Mouse (Mus musculus) kidney, postnatal 4 days (tissue): ENCODE results near the gene Bub3.

Experiments
- DNase-seq, 2 experiments: peaks; one replicate each; pipeline ENCODE4 v3.0.0; 2021; ENCODE audit warnings: mixed read lengths in 2 of 2

Bub3 gene

DNA sequence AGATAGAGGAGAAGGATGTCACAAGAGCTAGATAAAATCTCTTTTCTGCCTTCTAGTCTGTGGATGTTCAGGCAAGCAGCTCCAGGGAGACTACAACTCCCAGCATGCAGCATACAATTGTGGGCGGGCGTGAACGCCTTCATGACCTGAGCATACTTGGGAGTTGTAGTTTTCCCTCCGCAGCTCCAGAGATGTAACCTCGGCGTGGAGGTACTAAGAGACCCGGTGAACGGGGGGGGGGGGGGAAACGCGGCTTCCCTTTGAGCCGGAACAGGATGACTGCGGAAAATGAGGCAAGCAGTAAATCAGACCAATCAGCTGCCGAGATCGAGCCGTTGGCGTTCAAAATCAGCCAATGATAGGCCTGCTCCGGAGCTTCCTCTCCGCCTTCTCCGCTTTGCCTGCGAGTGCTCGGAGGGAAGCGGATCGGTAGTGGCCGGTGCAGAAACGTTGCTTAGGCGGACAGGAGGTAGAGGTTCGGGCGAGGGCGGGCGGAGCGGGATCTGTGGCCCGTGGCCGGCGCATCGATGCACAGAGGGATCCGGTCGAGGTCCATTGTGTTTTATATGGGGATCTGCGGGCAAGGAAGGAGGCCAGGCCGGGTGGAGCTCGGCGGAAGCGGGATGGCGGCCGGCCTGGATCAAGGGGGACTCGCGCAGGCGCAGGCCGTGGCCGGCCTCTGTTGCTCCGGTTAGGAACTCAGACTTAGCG lies at the start of gene Bub3:
TSS of gene Bub3 (plus strand) at position 237 of the 711 bp plus-strand sequence.
- DNase-seq, result peak; percentile 89 to 94

- peak; percentile 94 to 95 for DNase-seq
Measured at GRCm38 (mm10) chr7:131539979-131540378, 20.0 kb upstream of the Bub3 start.

DNA sequence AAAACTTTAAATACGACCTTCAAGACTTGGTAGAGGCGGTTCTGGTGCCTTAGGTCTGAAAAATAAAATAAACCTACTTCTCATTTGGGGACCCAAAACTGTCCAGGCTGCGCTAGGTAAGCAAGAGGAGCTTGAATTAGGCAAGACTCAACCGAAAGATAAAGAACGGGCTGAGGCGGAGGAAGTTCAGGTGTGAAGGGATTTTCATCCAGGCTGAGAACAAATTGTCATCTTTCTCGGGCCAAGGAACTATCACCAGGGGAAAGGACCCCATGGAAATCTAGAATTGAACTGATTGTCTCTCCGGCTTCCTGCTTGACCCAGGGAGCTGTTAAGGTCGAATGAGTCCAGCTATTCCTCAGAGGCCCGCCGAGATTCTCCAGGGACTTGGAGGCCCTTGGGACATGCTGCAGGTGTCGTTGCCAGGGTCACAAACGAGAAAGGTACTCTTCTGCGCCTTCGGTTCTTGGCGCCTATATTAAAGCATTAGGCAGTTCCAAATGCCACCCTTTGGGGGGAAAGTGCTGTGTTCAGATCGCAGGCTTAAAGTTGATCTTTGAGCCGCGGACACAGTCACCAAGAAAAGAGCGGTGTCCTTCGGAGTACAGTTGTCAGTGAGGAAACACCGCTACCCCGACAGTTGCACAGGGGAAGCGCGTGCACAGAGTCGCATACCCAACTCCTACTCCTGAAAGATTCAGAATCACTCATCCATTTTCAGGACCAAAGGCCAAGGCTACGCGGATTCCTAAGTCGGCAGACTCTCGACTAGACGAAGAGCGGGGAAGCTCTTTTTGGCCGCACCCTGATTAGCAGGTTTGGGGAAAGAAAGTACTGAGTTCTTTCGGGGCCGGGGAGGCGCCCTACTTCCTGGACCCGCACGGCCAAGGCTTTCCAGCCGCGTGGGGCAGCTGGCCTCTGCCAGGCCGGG lies 18.6 kb upstream of the Bub3 start:
- DNase-seq, result peak; percentile 22 to 29

- peak; percentile 39 to 40 for DNase-seq
Measured at GRCm38 (mm10) chr7:131542115-131542871, 17.7 kb upstream of the Bub3 start, which contains the start of gene Hmx3. TSS of gene Hmx3 (plus strand) at chr7:131542867.

- DNase-seq, result peak; percentile 22 to 27
Measured at GRCm38 (mm10) chr7:131542872-131543622, 17.0 kb upstream of the Bub3 start.

- peak; percentile 42 to 55 for DNase-seq
Measured at GRCm38 (mm10) chr7:131543623-131544481, 16.2 kb upstream of the Bub3 start.

DNA sequence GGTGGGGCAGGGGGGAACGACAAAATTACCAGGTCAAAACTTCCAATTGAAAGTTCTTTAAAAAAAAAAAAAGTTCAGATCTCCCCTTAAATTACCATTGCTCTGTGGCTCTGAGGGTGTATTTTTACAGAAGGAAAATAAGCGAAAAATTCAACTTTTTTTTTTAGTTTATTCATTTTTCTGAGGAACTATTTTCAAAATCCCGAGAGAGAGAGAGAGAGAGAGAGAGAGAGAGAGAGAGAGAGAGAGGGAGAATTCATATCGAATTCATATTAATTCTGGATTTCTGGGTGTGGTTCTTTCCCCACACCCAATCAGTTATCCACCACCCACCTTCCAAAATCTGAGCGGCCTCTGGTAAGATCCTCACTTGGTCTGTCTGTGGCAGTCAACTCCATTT lies 15.2 kb upstream of the Bub3 start:
- DNase-seq, result no peak

- DNase-seq, result no peak
Measured at GRCm38 (mm10) chr7:131545701-131546385, 14.2 kb upstream of the Bub3 start.

GRCm38 (mm10) chr7:131546423-131546822 lies 13.6 kb upstream of the Bub3 start:
- no peak for DNase-seq

DNA sequence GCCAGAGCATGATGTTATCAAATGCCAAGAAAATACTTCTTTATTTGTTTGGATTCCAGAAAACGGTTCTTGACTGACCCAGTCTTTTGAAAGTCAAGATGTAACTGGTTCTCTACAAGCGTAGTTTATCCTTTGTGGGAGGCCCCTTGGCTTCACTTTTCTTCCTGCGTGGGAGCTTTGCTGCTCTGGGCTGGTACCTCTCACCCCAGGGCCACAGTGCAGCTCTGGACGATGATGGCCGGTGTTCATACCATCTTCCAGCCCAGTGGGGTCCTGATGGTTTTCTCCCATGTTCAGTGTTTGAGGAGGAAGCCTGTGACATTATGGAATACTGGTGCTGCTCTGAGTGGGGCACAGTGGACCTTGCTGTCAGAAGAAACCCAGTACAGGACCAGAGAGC lies 12.5 kb upstream of the Bub3 start:
- DNase-seq, result no peak

DNA sequence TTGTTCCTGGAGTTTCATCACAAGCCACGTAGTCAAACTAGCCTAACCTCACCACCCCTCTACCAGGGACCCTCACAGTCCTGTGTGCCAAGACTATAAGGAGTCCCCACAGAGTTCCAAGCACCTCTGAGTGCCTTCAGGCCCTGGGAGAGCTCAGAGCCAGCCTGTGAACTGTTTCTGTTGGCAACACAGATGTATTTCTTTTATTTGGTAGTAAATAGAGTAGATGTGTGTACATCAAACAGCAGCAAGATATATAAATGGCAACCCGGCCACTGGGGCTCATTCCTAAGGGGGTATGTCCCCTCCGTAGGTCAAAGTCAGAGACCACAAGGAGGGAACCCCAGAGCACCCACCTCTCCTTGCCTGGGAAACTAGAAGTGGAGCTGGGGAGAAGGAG lies 11.5 kb upstream of the Bub3 start, which contains the start of gene Hmx2:
TSS of gene Hmx2 (plus strand) at position 301 of the 400 bp plus-strand sequence.
- DNase-seq, result no peak

DNA sequence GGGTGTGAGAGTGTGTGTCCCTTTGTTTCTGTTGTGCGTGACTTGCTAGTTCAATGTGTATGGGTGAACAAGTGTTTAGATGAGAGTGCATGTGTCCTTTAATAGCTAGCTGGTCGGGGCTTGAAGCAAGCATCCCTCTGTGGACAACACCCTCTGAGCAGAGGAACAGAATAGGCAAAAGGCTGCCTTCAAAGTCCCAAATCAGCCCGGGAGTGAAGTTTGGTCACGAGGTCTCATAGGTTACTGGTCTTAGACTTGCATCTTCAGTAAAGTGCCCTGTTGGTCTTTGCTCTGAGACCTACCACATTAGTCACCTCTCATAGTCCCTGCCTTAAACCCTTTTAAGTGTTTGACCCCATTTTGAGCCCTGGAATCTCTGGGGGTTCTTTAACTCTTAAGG lies 8.6 kb upstream of the Bub3 start:
- no peak for DNase-seq

GRCm38 (mm10) chr7:131551931-131552741 lies 7.9 kb upstream of the Bub3 start:
- no peak for DNase-seq

- no peak for DNase-seq
Measured at GRCm38 (mm10) chr7:131552781-131553180, 7.2 kb upstream of the Bub3 start.

GRCm38 (mm10) chr7:131553771-131554175 lies 6.2 kb upstream of the Bub3 start:
- DNase-seq, result peak; percentile 55 to 66

DNA sequence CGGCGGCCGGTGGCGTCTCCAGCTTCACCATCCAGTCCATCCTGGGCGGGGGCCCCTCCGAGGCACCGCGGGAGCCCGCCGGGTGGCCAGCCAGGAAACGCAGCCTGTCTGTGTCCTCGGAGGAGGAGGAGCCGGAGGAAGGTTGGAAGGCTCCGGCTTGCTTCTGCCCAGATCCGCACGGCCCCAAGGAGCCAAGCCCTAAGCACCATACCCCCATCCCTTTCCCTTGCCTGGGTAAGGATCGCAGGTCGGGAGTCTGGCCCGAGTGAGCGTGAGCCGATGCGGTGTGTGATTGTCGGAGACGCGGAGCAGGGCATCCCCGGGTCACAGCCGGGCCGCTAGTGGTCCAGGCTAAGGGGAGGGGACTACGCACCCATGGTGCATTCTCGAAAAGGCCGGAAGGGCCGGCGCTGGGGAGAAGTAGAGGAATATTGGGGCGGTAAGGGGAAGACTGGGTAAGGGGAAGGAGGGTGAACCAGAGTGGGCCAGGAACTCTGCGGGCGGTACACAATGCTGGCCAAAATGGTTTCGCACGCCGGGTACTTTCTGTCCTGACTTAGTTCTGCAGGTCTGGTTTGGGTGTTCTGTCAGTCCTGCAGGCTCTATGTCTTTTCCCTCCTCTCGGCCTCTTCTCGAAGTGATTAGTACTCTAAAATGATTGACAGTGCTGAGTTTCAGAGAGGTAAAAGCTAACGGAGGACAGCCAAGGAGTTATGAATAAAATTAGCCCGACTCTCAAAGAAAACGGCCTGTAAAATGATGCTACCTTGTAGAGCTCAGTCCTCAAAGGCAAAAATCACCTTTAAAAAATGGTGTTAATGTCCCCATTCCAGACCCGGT lies 5.5 kb upstream of the Bub3 start:
- peak; percentile 16 to 27 for DNase-seq

- peak; percentile 46 to 67 for DNase-seq
Measured at GRCm38 (mm10) chr7:131555301-131556081, 4.5 kb upstream of the Bub3 start.

DNA sequence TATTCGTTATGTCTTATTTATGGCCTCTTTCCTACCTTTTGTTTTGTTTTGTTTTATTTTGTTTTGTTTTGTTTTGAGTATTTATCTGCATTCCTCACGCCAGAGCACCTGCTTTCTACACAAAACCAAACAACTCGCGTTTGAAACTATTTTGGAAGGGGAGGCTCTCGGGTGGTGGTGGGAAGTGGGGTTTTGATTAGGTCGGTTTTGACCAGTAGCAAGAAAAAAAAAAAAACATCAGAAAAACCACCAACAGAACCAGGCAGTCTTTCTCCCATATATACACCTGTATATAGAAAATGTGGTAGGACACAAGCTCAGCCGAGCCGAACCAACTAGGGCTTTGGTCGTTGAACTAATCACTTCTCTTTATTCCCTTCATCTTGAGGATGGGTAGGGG lies 3.9 kb upstream of the Bub3 start:
- peak in 1 of 2 experiments; percentile 10 for DNase-seq
